Mouse (Mus musculus): ENCODE data around the gene Fam19a3.
A peak's percentile ranks its signal among the peaks of the same experiment; 100 is the strongest.

Fam19a3 gene

DNA sequence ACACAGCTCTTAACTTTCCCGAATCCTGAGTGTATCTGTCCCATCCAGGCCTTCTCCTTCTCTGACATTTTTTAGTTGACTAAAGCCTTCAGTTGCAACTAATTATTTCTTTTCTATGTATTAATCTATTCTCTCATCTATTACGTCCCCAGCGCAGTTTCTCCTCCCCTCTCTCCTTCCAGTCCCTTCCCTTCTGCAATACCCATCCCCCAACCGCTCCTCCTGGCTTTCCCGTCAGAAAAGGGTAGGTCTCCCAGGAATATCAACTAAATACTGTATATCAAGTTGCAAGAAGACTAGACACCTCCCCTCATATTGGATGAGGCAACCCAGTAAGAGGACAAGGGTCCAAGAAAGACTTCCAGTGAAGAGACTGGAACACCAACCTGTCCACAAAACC, 22.8 kb downstream of the Fam19a3 start:
- DNase-seq, result no peak

DNA sequence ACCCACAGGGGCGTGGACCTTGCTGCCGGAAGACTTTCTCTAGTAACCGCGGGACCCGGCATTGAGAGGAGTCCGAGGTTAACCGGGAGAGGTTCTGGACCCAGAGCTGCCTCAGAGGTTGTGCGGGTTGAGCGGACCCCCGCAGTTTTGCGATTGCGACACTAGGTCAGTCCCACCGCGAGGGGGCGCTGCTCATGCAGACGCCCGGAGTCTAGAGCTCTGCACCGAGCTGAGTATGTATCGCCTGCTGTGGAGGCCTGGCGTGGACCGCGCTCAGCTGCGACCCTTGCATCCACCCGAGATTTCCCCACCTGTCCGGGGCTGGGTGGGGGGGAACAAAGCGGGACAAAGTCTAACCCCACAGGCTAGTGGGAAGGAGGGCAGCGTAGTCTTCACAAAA, 23.2 kb downstream of the Fam19a3 start:
- DNase-seq, result peak; percentile 36 to 81

DNA sequence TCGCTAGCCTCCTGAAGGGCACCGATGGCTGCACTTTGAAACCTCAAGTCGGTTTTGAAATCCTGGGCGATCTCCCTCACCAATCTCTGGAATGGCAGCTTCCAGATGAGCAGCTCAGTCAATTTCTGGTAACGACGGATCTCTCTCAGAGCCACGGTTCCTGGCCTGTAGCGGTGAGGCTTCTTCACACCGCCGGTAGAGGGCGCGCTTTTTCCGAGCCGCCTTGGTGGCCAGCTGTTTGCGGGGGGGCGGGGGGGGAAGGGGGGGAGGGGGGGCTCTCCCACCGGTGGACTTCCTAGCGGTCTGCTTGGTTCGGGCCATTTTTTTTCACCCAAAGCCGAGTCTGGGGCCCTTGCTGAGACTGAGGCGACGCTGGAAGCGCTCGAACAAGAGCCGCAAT, 28.8 kb downstream of the Fam19a3 start:
- peak in 1 of 2 experiments; percentile 59 for DNase-seq

DNA sequence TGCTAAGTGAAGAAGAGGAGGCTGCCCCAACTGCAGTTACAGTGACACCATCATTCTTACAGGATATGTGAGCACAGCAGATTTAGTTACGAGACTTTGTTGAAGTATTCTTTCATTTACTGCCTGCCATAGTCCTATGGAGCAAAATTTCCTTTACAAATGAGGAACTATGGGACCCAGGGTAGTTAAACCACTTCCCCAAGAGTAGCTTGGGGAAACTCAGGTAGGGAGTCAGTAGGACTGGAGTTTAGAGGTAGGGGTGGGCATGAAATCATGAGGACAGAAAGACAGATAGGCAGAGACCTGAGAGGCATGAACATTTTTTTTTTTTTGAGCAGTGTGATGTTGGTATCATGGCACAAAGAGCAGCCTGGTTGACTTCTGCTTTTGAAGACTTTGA, 37.8 kb downstream of the Fam19a3 start:
- DNase-seq, result no peak

DNA sequence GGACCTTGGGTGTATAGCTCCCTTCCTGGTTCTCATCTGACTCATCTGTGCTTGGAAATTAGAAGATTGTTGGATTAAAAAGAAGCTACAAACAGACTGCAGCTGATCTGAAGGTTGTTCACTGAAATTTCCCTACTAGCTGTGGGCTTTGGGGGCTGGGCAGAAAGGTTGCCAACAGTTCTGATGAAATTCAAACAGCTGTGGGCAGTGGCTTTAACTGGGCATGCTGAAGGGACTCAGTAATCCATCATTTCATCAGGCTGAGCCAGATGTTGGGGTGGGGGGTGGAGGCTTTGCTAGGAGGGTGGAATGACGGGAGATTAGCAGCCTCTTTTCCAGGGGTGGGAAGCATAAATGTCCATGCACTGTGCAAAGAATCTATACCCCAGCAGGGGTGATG, 38.5 kb downstream of the Fam19a3 start:
- DNase-seq, result no peak

DNA sequence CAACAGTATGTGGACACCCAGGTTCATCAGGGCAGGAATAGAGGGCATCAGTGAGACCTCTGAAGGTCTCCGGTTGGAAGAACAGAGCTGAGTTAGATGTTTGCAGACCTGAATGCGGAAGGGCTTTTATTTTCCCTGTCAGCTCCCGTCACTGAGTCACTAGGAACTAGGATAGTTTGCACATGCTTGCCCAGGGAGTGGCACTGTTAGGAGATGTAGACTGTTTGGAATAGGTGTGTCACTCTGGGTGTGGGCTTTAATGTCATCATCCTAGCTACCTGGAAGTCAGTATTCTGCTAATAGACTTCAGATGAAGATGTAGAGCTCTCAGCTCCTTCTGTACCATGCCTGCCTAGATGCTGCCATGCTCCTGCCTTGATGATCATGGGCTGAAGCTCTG, 39.7 kb downstream of the Fam19a3 start:
- DNase-seq, result no peak

DNA sequence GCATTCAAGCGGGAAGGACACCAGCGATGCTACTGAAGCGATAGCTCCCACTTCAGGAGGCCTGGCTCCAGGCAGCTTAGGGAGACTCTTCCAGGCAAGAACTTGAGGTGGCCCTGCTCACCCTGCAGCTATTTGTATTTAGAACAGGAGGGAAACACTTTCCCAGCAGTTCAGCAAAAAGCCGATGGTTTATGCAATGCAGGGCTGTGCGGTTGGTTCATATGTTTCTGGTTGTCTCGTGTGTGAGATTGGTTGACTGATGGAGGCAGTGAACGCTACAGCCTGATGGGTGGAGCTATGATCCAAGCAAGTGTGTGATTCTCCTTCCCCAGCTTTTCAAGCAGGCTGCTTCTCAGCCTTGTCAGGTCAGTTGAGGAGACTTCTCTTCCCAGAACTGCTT, 47.0 kb downstream of the Fam19a3 start:
- no peak for DNase-seq

DNA sequence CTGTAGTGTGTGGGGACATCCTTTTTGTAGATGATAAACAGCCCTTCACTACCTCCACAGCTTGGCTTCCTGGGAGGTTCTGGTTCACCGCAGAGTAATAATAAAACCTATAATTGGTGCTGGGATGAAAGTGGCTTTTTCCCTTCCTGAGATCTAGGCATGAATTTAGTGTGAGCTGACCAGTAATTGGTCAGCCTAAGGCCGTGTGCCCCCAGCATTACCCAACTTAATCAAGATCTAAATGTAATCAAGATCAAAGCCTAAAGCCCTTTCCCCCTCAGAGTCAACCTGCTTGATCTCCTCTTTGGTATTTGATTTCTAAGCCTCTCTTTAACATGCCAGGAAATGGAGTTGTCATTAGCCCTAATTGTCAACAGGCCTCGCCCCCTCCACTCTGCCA, 48.7 kb downstream of the Fam19a3 start:
- no peak for DNase-seq

DNA sequence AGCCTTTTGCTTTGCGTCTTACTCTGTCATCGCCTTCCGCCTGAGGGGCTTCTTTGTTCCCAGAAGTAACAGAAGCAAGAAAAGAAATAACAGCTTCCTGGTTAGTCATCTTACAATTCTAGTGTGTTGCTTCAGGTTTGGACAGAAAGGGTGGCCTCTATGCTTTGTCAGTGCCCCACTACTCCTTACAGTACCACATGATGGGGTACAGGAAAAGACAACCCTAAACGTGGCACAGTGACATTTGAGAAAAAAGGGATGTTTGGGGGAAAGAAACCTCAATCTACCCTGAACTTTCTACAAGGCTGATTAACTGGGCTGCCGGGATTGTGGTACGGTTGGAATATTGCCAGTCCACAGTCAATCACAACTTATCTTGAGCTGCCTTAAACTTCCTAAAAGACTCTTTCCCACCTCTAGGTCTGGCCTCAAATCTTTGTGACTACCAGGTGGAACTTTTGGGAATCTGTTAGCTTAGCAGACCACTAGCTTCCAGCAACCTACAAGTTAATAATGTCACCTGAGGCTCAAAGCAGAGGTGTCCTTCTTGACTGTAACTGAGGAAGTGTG, 52.3 kb downstream of the Fam19a3 start:
- no peak for DNase-seq

Measured in kidney, postnatal 36 days (tissue).